Mouse (Mus musculus) adrenal gland, adult 8-10 months (tissue): ENCODE results near the gene Olfr104-ps. TPM values are rescaled to one million over a fixed set of nuclear protein-coding genes. Genes with fewer than 3 reads are reported as not detected.

Experiments
- DNase-seq: peaks from one replicate; pipeline ENCODE4 v3.0.0; 2022
- total RNA-seq, 4 experiments: library from RNA; stranded (reverse); gene quantifications; 2 replicates each; pipeline ENCODE4 v1.2.4; 2022

Olfr104-ps gene
- not detected for total RNA-seq

DNA sequence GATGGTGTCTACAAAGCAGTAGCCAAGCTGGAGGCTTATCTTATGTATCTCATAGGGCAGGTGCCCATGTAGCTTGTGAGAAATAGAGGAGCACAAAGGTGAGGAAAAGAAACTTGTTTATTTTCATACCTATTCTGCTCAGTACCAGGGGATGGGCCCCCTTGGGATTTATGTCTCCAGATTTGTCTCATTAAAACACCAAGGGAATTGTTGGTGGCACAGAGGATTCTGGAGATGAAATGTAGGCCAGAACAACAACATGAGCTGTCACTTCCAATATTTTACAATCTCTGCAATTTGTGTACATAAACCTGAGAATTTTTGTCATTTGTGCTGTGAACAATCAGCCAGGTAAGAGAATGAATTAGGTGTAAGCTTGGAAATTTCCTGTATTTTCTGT, at the start of gene Olfr104-ps:
Gene Olfr104-ps (plus strand): TSS at position 301 of the 400 bp plus-strand sequence.
- no peak for DNase-seq

DNA sequence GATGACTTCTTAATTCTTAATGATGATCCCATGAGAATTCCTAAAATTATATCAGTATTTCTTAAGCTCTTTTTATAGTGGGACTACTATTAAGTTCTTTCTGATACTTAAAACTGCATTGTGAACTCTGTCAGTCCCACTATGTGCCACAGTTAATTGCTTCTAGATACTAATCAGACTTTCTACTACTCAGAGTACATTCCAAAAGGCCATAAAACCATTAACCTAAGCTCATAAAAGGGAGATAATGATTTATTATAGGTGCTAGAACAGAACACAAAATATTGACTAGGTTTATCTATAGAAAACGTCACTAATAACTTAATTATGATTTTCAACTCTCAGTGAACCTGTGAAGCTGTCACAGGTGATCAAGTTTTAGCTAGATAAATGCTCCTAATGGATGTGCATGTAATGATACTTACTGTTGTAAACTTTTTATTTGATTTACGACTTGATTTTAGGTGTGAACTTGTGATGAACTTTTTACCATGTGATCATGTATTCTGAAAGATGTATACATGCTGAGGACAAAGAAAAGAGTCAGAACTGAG, 49.2 kb upstream of the Olfr104-ps start:
- DNase-seq: no peak

DNA sequence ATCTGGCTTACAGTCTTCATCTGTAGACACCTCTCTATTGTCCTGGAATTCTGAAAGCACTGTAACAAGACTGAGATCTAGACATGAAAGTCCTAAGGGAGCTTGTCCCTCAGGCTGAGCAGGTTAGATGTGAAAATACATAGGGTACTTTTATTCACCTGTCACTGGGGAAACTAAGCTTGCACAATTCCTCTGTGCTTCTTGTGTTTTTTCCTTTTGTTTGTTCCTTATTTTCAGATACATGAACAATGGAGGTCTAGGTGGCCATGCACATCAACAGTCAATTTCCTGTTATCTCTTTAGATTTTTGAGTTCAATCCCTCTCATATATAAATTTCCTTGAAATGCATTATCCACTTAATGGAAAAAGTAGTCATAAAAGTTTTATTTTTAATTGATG, 42.4 kb upstream of the Olfr104-ps start, which contains the start of gene Olfr102:
Gene Olfr102 (minus strand): TSS at position 101 of the 400 bp plus-strand sequence.
- DNase-seq: no peak

DNA sequence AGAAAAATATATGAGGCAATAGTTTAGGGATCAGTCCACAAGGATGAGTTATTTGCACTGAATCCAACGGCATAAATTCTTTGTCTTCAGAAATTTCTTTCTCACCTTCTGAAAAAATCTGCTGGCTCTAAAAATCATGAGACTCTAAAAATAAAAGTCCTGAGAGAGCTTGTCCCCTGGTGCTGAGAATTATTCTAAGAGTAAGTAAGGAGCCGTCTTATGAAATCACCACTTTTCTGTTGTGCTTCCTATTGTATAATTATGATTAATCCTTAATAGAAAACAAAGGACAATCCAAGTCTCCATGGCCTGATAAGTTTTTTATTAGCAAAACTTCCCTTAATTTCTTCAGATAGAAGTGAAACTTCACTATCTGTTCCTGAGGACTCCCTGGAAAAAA, 19.8 kb upstream of the Olfr104-ps start, which contains the start of gene Olfr103:
Gene Olfr103 (minus strand): TSS at position 101 of the 400 bp plus-strand sequence.
- no peak for DNase-seq

DNA sequence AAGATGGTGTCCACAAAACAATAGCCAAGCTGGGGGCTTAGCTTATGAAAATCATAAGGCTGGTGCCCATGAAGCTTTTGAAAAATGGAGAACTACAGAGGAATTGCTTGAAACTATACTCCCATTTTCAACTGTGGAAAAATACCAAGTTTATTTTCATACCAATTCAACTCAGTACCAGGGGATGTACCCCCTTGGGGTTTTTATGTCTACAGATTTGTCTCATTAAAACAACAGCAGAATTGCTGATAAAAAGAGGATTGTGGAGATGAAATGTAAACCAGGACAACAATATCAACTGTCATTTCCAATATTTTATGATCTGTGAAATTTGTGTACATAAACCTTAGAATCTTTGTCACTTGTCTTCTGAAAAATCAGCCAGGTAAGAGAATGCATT, 19.4 kb downstream of the Olfr104-ps start, which contains the start of gene Olfr105-ps:
Gene Olfr105-ps (plus strand): TSS at position 301 of the 400 bp plus-strand sequence.
- DNase-seq: no peak

DNA sequence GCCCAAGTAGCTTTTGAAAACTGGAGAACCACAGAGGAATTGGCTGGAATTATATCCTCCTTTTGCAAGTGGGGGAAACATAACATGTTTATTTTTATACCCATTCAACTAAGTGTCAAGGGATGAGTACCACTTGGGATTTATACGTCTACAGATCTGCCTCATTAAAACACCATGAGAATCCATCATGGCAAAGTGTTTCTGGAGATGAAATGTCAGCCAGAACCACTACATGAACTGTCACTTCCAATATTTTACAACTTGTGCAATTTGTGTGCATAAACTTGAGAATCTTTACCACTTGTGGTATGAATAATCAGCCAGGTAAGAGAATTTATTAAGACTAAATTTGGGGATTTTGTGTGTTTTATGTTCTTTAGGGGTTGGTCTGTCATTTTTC, 30.7 kb downstream of the Olfr104-ps start, which contains the start of gene Olfr106-ps:
Gene Olfr106-ps (plus strand): TSS at position 301 of the 400 bp plus-strand sequence.
- DNase-seq: no peak

DNA sequence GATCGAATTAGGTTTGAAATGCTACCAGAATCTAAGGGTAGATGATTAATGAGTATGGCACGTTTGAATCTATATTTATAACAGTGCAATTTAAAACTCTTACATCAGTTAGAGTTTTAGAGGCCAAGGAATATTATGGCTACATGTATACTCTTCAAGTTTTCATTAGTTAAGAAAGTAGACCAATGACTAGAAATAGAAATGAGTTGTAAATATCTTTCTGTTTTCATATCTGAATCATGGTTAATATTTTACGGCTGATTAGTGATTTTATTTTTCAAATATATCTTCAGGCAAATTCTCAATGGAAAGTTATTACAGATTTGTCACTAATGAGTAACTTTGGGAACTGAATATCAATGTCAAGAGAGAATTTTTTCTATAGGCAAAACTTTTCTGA, 39.5 kb downstream of the Olfr104-ps start, which contains the start of gene Olfr107:
Gene Olfr107 (plus strand): TSS at position 301 of the 400 bp plus-strand sequence.
- no peak for DNase-seq

DNA sequence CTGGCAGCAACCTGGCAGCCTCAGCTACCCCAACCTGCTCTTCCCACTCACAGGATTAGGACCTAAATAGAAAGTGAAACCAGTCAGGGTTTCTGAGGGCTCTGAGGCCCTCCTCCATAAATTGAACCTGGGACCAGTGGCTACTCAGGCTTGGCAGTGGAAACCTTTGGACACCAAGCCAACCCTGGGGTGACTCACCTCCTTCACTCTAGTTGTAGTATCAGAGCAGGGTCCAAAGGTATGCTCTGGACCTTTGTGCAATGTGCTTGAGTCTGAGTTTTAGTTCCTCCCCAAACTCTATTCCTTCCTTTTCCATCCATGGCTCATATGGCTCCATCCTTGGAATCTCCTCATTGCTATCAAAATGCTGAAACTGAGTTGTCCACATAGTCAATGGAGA, 54.0 kb downstream of the Olfr104-ps start:
- DNase-seq: no peak

Other genes starting within 250 kb of the Olfr104-ps start
- not detected for gene Olfr92, start 239.5 kb upstream of the Olfr104-ps start, total RNA-seq
- not detected for gene Olfr93, start 198.1 kb upstream of the Olfr104-ps start, total RNA-seq
- gene Ubd, start 165.7 kb upstream of the Olfr104-ps start, total RNA-seq: 1 to 10 TPM in 1 of 4 experiments, under 1 TPM in 2, not detected in 1; 0.31 to 3.1 (median 0.65) TPM
- not detected for gene Olfr94, start 158.6 kb upstream of the Olfr104-ps start, total RNA-seq
- not detected for gene Olfr95, start 146.5 kb upstream of the Olfr104-ps start, total RNA-seq
- not detected for gene Olfr96, start 139.4 kb upstream of the Olfr104-ps start, total RNA-seq
- gene Olfr97, start 122.3 kb upstream of the Olfr104-ps start, total RNA-seq: not detected
- not detected for gene Olfr98, start 95.8 kb upstream of the Olfr104-ps start, total RNA-seq
- 1 to 10 TPM; 5.5 to 8.0 (median 6.8) TPM for gene H2-M3, start 89.4 kb upstream of the Olfr104-ps start, total RNA-seq
- not detected for gene Olfr99, start 76.1 kb upstream of the Olfr104-ps start, total RNA-seq
- not detected for gene Olfr101, start 55.3 kb upstream of the Olfr104-ps start, total RNA-seq
- not detected for gene Olfr102, start 42.5 kb upstream of the Olfr104-ps start, total RNA-seq
- not detected for gene Olfr103, start 19.9 kb upstream of the Olfr104-ps start, total RNA-seq
- not detected for gene Olfr105-ps, start 19.5 kb downstream of the Olfr104-ps start, total RNA-seq
- not detected for gene Olfr106-ps, start 30.8 kb downstream of the Olfr104-ps start, total RNA-seq
- gene Olfr107, start 39.6 kb downstream of the Olfr104-ps start, total RNA-seq: not detected
- gene Olfr108, start 85.9 kb downstream of the Olfr104-ps start, total RNA-seq: not detected
- gene Olfr109, start 99.3 kb downstream of the Olfr104-ps start, total RNA-seq: not detected
- gene H2-M2, start 124.0 kb downstream of the Olfr104-ps start, total RNA-seq: 1 to 10 TPM; 1.6 to 7.5 (median 3.9) TPM
- under 1 TPM in 1 of 4 experiments, not detected in 3; 0.30 TPM for gene Olfr110, start 132.9 kb downstream of the Olfr104-ps start, total RNA-seq
- gene Olfr111, start 148.4 kb downstream of the Olfr104-ps start, total RNA-seq: 1 to 10 TPM in 1 of 4 experiments, under 1 TPM in 3; 0.21 to 1.4 (median 0.56) TPM
- not detected for gene Olfr112, start 209.9 kb downstream of the Olfr104-ps start, total RNA-seq
- gene Olfr113, start 218.1 kb downstream of the Olfr104-ps start, total RNA-seq: not detected
- gene Olfr114, start 233.2 kb downstream of the Olfr104-ps start, total RNA-seq: not detected